ENCODE assay signal across 8 mouse cellular contexts in genomic region chr9:107578587-107578986, GRCm38 (mm10). TPM values are rescaled to one million over a fixed set of nuclear protein-coding genes. Genes with fewer than 3 reads are reported as not detected.
A peak's percentile ranks its signal among the peaks of the same experiment; 100 is the strongest.
DNase-seq lines count a peak whose midpoint lies in the region; ATAC-seq and TF ChIP-seq lines count a peak whose summit lies in the region.

Naa80 (plus strand) TSS chr9:107578887.

- ATAC-seq in lung, postnatal 0 days, result no peak
- no peak for ATAC-seq in embryonic facial prominence, embryonic 11.5 days (replicated peaks; ENCODE audit: insufficient number of reproducible peaks, low FRiP score, low TSS enrichment, low read depth)
- no peak for ATAC-seq in heart, embryonic 12.5 days (ENCODE audit: insufficient number of reproducible peaks, low FRiP score)
- no peak for ATAC-seq in stomach, embryonic 15.5 days (ENCODE audit: insufficient read depth, low FRiP score, low read depth)

- no peaks in the 10 kb centered on the region for H3K36me3 ChIP-seq in lung, postnatal 0 days (ENCODE audit: insufficient read depth, low read length)
- H3K36me3 ChIP-seq in embryonic facial prominence, embryonic 11.5 days (replicated peaks; ENCODE audit: control insufficient read depth, insufficient read depth, low read depth, low read length), result peaks cover 3% of the 10 kb centered on the region; the same call in 1 of the 2 replicates
- peaks cover 19% of the 10 kb centered on the region for H3K36me3 ChIP-seq in heart, embryonic 12.5 days
- peaks cover 43% of the 10 kb centered on the region for H3K36me3 ChIP-seq in limb, embryonic 10.5 days
- peaks cover 6% of the 10 kb centered on the region; the same call in 1 of the 2 replicates for H3K36me3 ChIP-seq in stomach, embryonic 15.5 days

- no peak for TF ChIP-seq CTCF in lung, postnatal 0 days (IDR thresholded peaks at IDR 0.05)

- no peaks in the 10 kb centered on the region for H3K9me3 ChIP-seq in lung, postnatal 0 days (ENCODE audit: low read length)
- no peaks in the 10 kb centered on the region for H3K9me3 ChIP-seq in embryonic facial prominence, embryonic 11.5 days (replicated peaks; ENCODE audit: control insufficient read depth, low read length)
- H3K9me3 ChIP-seq in heart, embryonic 12.5 days (replicated peaks), result no peaks in the 10 kb centered on the region
- no peaks in the 10 kb centered on the region for H3K9me3 ChIP-seq in limb, embryonic 10.5 days (replicated peaks)
- H3K9me3 ChIP-seq in stomach, embryonic 15.5 days, result no peaks in the 10 kb centered on the region

- no peak within 1 kb of the TSS for H3K4me3 ChIP-seq in lung, postnatal 0 days (ENCODE audit: low read depth, low read length)
- no peak within 1 kb of the TSS for H3K4me3 ChIP-seq in embryonic facial prominence, embryonic 11.5 days (ENCODE audit: low read depth, low read length)
- H3K4me3 ChIP-seq in heart, embryonic 12.5 days, result no peak within 1 kb of the TSS
- H3K4me3 ChIP-seq in limb, embryonic 10.5 days, result peak within 1 kb of the TSS; percentile 61
- H3K4me3 ChIP-seq in stomach, embryonic 15.5 days (replicated peaks), result no peak within 1 kb of the TSS

- H3K4me2 ChIP-seq in lung, postnatal 0 days (replicated peaks; ENCODE audit: low read depth, low read length), result no peak within 1 kb of the TSS
- H3K4me2 ChIP-seq in embryonic facial prominence, embryonic 11.5 days (ENCODE audit: low read depth, low read length), result no peak within 1 kb of the TSS
- H3K4me2 ChIP-seq in heart, embryonic 12.5 days, result 0 out of 2 replicates have a peak within 1 kb of the TSS, but pooled peaks have one; percentile 94
- peak within 1 kb of the TSS; percentile 79; the same call in 1 of the 2 replicates for H3K4me2 ChIP-seq in stomach, embryonic 15.5 days

- no peak within 1 kb of the TSS; the same call in 1 of the 2 replicates for H3K27ac ChIP-seq in lung, postnatal 0 days (ENCODE audit: low read length)
- no peak within 1 kb of the TSS; the same call in 1 of the 2 replicates for H3K27ac ChIP-seq in embryonic facial prominence, embryonic 11.5 days (replicated peaks; ENCODE audit: low read depth, low read length)
- H3K27ac ChIP-seq in heart, embryonic 12.5 days (ENCODE audit: poor library complexity, severe bottlenecking), result no peak within 1 kb of the TSS
- peak within 1 kb of the TSS; percentile 89 for H3K27ac ChIP-seq in limb, embryonic 10.5 days
- peak within 1 kb of the TSS; percentile 94 for H3K27ac ChIP-seq in stomach, embryonic 15.5 days

- 70% methylated on average over 3 of the region's 3 CpGs for WGBS in lung, postnatal 0 days
- WGBS in embryonic facial prominence, embryonic 11.5 days, result 77% methylated on average over 3 of the region's 3 CpGs
- WGBS in heart, embryonic 12.5 days, result 69% methylated on average over 3 of the region's 3 CpGs
- WGBS in limb, embryonic 10.5 days, result 86% methylated on average over 3 of the region's 3 CpGs
- 75% methylated on average over 3 of the region's 3 CpGs for WGBS in stomach, embryonic 15.5 days

- H3K4me1 ChIP-seq in lung, postnatal 0 days (ENCODE audit: insufficient read depth, low read depth, low read length), result peaks cover 6% of the 10 kb centered on the region
- no peaks in the 10 kb centered on the region; the same call in 1 of the 2 replicates for H3K4me1 ChIP-seq in embryonic facial prominence, embryonic 11.5 days (ENCODE audit: control insufficient read depth, insufficient read depth, low read length)
- H3K4me1 ChIP-seq in heart, embryonic 12.5 days (replicated peaks), result peaks cover 38% of the 10 kb centered on the region
- peaks cover 64% of the 10 kb centered on the region for H3K4me1 ChIP-seq in limb, embryonic 10.5 days
- H3K4me1 ChIP-seq in stomach, embryonic 15.5 days, result peaks cover 46% of the 10 kb centered on the region

- no peak within 1 kb of the TSS for H3K9ac ChIP-seq in lung, postnatal 0 days (replicated peaks; ENCODE audit: low read depth)
- H3K9ac ChIP-seq in embryonic facial prominence, embryonic 11.5 days (replicated peaks; ENCODE audit: low read length), result no peak within 1 kb of the TSS; the same call in 1 of the 2 replicates
- H3K9ac ChIP-seq in heart, embryonic 12.5 days, result peak within 1 kb of the TSS; percentile 14; the same call in 1 of the 2 replicates
- H3K9ac ChIP-seq in stomach, embryonic 15.5 days, result no peak within 1 kb of the TSS

- no peak for TF ChIP-seq EP300 in lung, postnatal 0 days (IDR thresholded peaks at IDR 0.05)

- no peaks in the 10 kb centered on the region for H3K27me3 ChIP-seq in lung, postnatal 0 days (replicated peaks; ENCODE audit: insufficient read depth, low read length)
- H3K27me3 ChIP-seq in embryonic facial prominence, embryonic 11.5 days (ENCODE audit: control insufficient read depth, insufficient read depth, low read length), result no peaks in the 10 kb centered on the region
- H3K27me3 ChIP-seq in heart, embryonic 12.5 days (replicated peaks), result no peaks in the 10 kb centered on the region
- H3K27me3 ChIP-seq in limb, embryonic 10.5 days (ENCODE audit: low read depth, poor library complexity, severe bottlenecking), result no peaks in the 10 kb centered on the region
- no peaks in the 10 kb centered on the region for H3K27me3 ChIP-seq in stomach, embryonic 15.5 days (replicated peaks)

- DNase-seq in lung, postnatal 0 days (ENCODE audit: low spot score), result no peak
- no peak for DNase-seq in lung, adult 18-20 months
- no peak for DNase-seq in embryonic facial prominence, embryonic 11.5 days (ENCODE audit: low spot score)
- no peak for DNase-seq in limb, embryonic 10.5 days (ENCODE audit: low spot score)
- no peak for DNase-seq in thymus, postnatal 4 days
- DNase-seq in kidney, adult 11 months, result no peak

RNA-seq across cellular contexts. Expression of gene Naa80, which starts in this region (rescaled TPM):
- 17.9 and 22.0 TPM in 2 replicates for polyA plus RNA-seq in lung, postnatal 0 days (2015; fragmentation: Nextera tagmentation; extraction: Ambion mirVana)
- 11.8 and 14.2 TPM in 2 replicates for polyA plus RNA-seq in embryonic facial prominence, embryonic 11.5 days (2014; fragmentation: Nextera tagmentation; extraction: Ambion mirVana)
- 10.2 and 12.6 TPM in 2 replicates for polyA plus RNA-seq in heart, embryonic 12.5 days (2016; fragmentation: Nextera tagmentation; extraction: Ambion mirVana)
- 20.1 and 22.5 TPM in 2 replicates for polyA plus RNA-seq in limb, embryonic 10.5 days (2016; fragmentation: Nextera tagmentation; extraction: Ambion mirVana)
- polyA plus RNA-seq in stomach, embryonic 15.5 days (2015; fragmentation: Nextera tagmentation; extraction: Ambion mirVana), result 16.1 and 18.6 TPM in 2 replicates

Comparison
In these comparisons a context has a peak if more than half of its experiments do, and no peak if none do; other contexts are left out.
1. H3K27ac ChIP-seq: peak in limb, embryonic 10.5 days (single experiment) and stomach, embryonic 15.5 days (single experiment); none in lung, postnatal 0 days (single experiment), embryonic facial prominence, embryonic 11.5 days (single experiment) and heart, embryonic 12.5 days (single experiment).
2. H3K4me2 ChIP-seq: peak in heart, embryonic 12.5 days (single experiment) and stomach, embryonic 15.5 days (single experiment); none in lung, postnatal 0 days (single experiment) and embryonic facial prominence, embryonic 11.5 days (single experiment).